Mouse (Mus musculus) liver, embryonic 14.5 days (tissue): ENCODE data around the gene Fam163a. TPM values are rescaled to one million over a fixed set of nuclear protein-coding genes. Genes with fewer than 3 reads are reported as not detected.
A peak's percentile ranks its signal among the peaks of the same experiment; 100 is the strongest.

Source experiments
- ATAC-seq: fragments of 200-750 bp; cut with Nextera tagmentation; 2 replicates; pipeline ENCODE4 v1.8.0; 2017; ENCODE audit warnings: moderate number of reproducible peaks, mild to moderate bottlenecking, moderate library complexity; ENCODE audit not compliant: insufficient read depth
- DNase-seq, 3 experiments: peaks; one replicate each; pipeline ENCODE4 v3.0.0-alpha.2; 2012 to 2013; ENCODE audit warnings: low read depth in 3 of 3, low spot score in 3 of 3
- H3K27ac ChIP-seq: fragments of 300-500 bp; sonication (generic); 2 replicates; pipeline ENCODE4 v1.5.1; 2014; ENCODE audit warnings: moderate library complexity, mild to moderate bottlenecking, control low read depth, inconsistent platforms
- H3K27me3 ChIP-seq: fragments of 300-500 bp; sonication (generic); 2 replicates; pipeline ENCODE4 v1.6.1; 2014; ENCODE audit warnings: mild to moderate bottlenecking, low read length, moderate library complexity; ENCODE audit not compliant: control insufficient read depth, insufficient read depth
- H3K36me3 ChIP-seq: fragments of 300-500 bp; sonication (generic); replicated peaks from 2 replicates; pipeline ENCODE4 v1.6.1; 2014; ENCODE audit warnings: low read depth; ENCODE audit not compliant: control insufficient read depth, insufficient read depth
- H3K4me1 ChIP-seq, 2 experiments: fragments of 200-500 bp in 1 of 2; fragments of 300-500 bp in 1 of 2; sonication (generic) in 1 of 2; replicated peaks; 2 replicates each; pipeline ENCODE4 v1.6.1; 2012 to 2014; ENCODE audit warnings: antibody characterized with exemption in 1 of 2, inconsistent platforms in 1 of 2, low read length in 1 of 2; ENCODE audit not compliant: control insufficient read depth in 2 of 2, insufficient read depth in 2 of 2
- H3K4me2 ChIP-seq: fragments of 300-500 bp; sonication (generic); 2 replicates; pipeline ENCODE4 v1.6.1; 2014; ENCODE audit warnings: low read depth, mild to moderate bottlenecking, control low read depth, moderate library complexity
- H3K4me3 ChIP-seq, 2 experiments: fragments of 200-500 bp in 1 of 2; fragments of 300-500 bp in 1 of 2; sonication (generic) in 1 of 2; 2 replicates each; pipeline ENCODE4 v1.5.1; 2012 to 2014; ENCODE audit warnings: low read depth in 2 of 2, low read length in 2 of 2, mild to moderate bottlenecking in 2 of 2, control low read depth in 1 of 2, inconsistent platforms in 1 of 2, moderate library complexity in 1 of 2; ENCODE audit not compliant: insufficient read depth in 1 of 2
- H3K9ac ChIP-seq: fragments of 300-500 bp; sonication (generic); replicated peaks from 2 replicates; pipeline ENCODE4 v1.6.1; 2014; ENCODE audit warnings: mild to moderate bottlenecking, control low read depth, moderate library complexity
- H3K9me3 ChIP-seq: fragments of 300-500 bp; sonication (generic); 2 replicates; pipeline ENCODE4 v1.6.1; 2016; ENCODE audit warnings: low read length, mixed read lengths; ENCODE audit not compliant: control insufficient read depth
- CTCF ChIP-seq: IDR thresholded peaks from 2 replicates; pipeline ENCODE4 v1.5.1; 2016; ENCODE audit warnings: antibody characterized with exemption, low read depth, control low read depth
- EP300 ChIP-seq: IDR thresholded peaks from 2 replicates; pipeline ENCODE4 v1.6.1; 2016; ENCODE audit warnings: antibody characterized with exemption, low read depth
- WGBS: fragments of 180-500 bp; shearing (Covaris S2); extraction: QIAGEN DNeasy Blood & Tissue Kit; methylation state at CpG from one replicate; pipeline ENCODE4 v1.1.7; 2014; ENCODE audit not compliant: insufficient replicate concordance; 5-methylcytosine and 5-hydroxymethylcytosine counted together
- polyA plus RNA-seq, 2 experiments: library from polyadenylated mRNA; depleted of rRNA in 1 of 2; stranded (reverse) in 1 of 2; unstranded in 1 of 2; fragments of >200 nt; fragmentation: Nextera tagmentation in 1 of 2; extraction: Ambion mirVana in 1 of 2; gene quantifications; 2 replicates each; pipeline versions ENCODE4 v1.2.1 to v1.2.3; 2012 to 2014

Fam163a gene
- polyA plus RNA-seq, 2 experiments: 0.01 TPM; not detected in 1

GRCm38 (mm10) chr1:156111090-156111489 lies 93.7 kb downstream of the Fam163a start:
- DNase-seq: no peak
- Histone ChIP-seq H3K27me3 (no peaks in the 10 kb centered on the region), H3K4me3 (no peak overlapping the region), H3K36me3 (no peaks in the 10 kb centered on the region), H3K9me3 (no peaks in the 10 kb centered on the region), H3K27ac (no peak overlapping the region), H3K4me1 (peaks cover 0 to 22% of the 10 kb centered on the region in 2 experiments; a peak in 2 of 4 replicates), H3K9ac (no peak overlapping the region), H3K4me2 (no peak overlapping the region)
- peak; percentile 59 for TF ChIP-seq CTCF
- TF ChIP-seq EP300: no peak
- WGBS: 72% methylated on average over 9 of the region's 9 CpGs
- no peak for ATAC-seq

- no peak overlapping the region for H3K4me2 ChIP-seq
- no peak for DNase-seq
- 25% methylated on average over 10 of the region's 10 CpGs for WGBS
- H3K27me3 ChIP-seq: no peaks in the 10 kb centered on the region
- H3K4me3 ChIP-seq: no peak overlapping the region
- H3K27ac ChIP-seq: no peak overlapping the region
- no peaks in the 10 kb centered on the region for H3K36me3 ChIP-seq
- ATAC-seq: no peak
- TF ChIP-seq EP300 (no peak), CTCF (no peak)
- peaks cover 0 to 1% of the 10 kb centered on the region in 2 experiments; a peak in 1 of 4 replicates for H3K4me1 ChIP-seq
- no peak overlapping the region for H3K9ac ChIP-seq
- no peaks in the 10 kb centered on the region for H3K9me3 ChIP-seq
Observed at GRCm38 (mm10) chr1:156108400-156108799, 96.4 kb downstream of the Fam163a start.

- Histone ChIP-seq H3K9ac (no peak overlapping the region), H3K4me1 (no peaks in the 10 kb centered on the region), H3K9me3 (no peaks in the 10 kb centered on the region), H3K36me3 (no peaks in the 10 kb centered on the region), H3K27ac (no peak overlapping the region), H3K4me3 (no peak overlapping the region), H3K4me2 (no peak overlapping the region), H3K27me3 (no peaks in the 10 kb centered on the region)
- TF ChIP-seq CTCF (no peak), EP300 (no peak)
- WGBS: 66% methylated on average over 2 of the region's 2 CpGs
- ATAC-seq: no peak
- no peak for DNase-seq
Observed at GRCm38 (mm10) chr1:156107424-156107823, 97.4 kb downstream of the Fam163a start.

GRCm38 (mm10) chr1:156105381-156105780 lies 99.4 kb downstream of the Fam163a start:
- Histone ChIP-seq H3K9ac (no peak overlapping the region), H3K4me3 (no peak overlapping the region), H3K4me1 (no peaks in the 10 kb centered on the region), H3K36me3 (no peaks in the 10 kb centered on the region), H3K9me3 (no peaks in the 10 kb centered on the region), H3K4me2 (no peak overlapping the region), H3K27ac (no peak overlapping the region), H3K27me3 (no peaks in the 10 kb centered on the region)
- WGBS: 57% methylated on average over 2 of the region's 2 CpGs
- TF ChIP-seq EP300 (no peak), CTCF (no peak)
- DNase-seq: no peak
- no peak for ATAC-seq

- H3K36me3 ChIP-seq: no peaks in the 10 kb centered on the region
- H3K9me3 ChIP-seq: no peaks in the 10 kb centered on the region
- DNase-seq (no peak), ATAC-seq (no peak)
- no peak overlapping the region for H3K27ac ChIP-seq
- WGBS: 50% methylated on average over 2 of the region's 2 CpGs
- H3K27me3 ChIP-seq: no peaks in the 10 kb centered on the region
- no peaks in the 10 kb centered on the region for H3K4me1 ChIP-seq
- no peak overlapping the region for H3K9ac ChIP-seq
- no peak overlapping the region for H3K4me2 ChIP-seq
- no peak overlapping the region for H3K4me3 ChIP-seq
- TF ChIP-seq EP300: no peak
Observed at GRCm38 (mm10) chr1:156103763-156104162, 101.1 kb downstream of the Fam163a start.
